Comparison of ENCODE assay signal across 16 mouse cellular contexts in the genomic region with DNA sequence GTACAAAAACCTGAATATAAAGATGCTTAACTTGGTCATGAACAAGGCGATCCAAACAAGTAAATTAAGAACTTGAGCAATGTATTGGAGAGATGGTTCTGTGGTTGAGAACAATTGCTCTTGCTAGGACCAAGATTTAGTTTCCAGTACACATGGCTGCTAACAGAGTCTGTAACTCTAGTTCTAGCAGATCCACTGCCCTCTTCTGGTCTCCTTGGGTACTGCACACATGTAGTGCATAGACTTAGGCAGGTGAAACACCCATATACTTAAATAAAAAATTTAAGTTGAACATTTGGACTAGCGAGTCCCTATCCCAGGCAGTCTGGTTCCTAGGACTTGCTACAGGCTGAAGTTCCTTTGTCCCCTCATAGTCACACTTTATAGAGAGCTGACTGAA. TPM values are rescaled to one million over a fixed set of nuclear protein-coding genes. Genes with fewer than 3 reads are reported as not detected.
DNase-seq lines count a peak whose midpoint lies in the region; ATAC-seq and TF ChIP-seq lines count a peak whose summit lies in the region.
"Had no signal": no experiment of that assay in that cellular context is flagged by ENCODE, and none has a peak within 500 bp of the region (broad histone marks: within the 10 kb centered on the region; RNA-seq: fewer than 3 reads in every experiment).

No protein-coding gene starts in this region.

- no peak overlapping the region for H3K4me2 ChIP-seq in forebrain, embryonic 14.5 days (ENCODE audit: low read length)
- H3K4me2 ChIP-seq in forebrain, embryonic 12.5 days = no peak overlapping the region
- H3K4me2 ChIP-seq in lung, embryonic 14.5 days = no peak overlapping the region
- H3K4me2 ChIP-seq in midbrain, embryonic 15.5 days = no peak overlapping the region
- H3K4me2 ChIP-seq: heart, embryonic 15.5 days had no signal

- no peaks in the 10 kb centered on the region for H3K36me3 ChIP-seq in forebrain, embryonic 14.5 days (ENCODE audit: control insufficient read depth, insufficient read depth, low read length)
- no peaks in the 10 kb centered on the region for H3K36me3 ChIP-seq in forebrain, embryonic 12.5 days (replicated peaks)
- no peaks in the 10 kb centered on the region for H3K36me3 ChIP-seq in lung, embryonic 14.5 days (ENCODE audit: insufficient read depth)
- no peaks in the 10 kb centered on the region for H3K36me3 ChIP-seq in E14TG2a.4 (ENCODE audit: insufficient read depth, low read length)
- no peaks in the 10 kb centered on the region for H3K36me3 ChIP-seq in midbrain, embryonic 15.5 days (replicated peaks)
- H3K36me3 ChIP-seq: forebrain, embryonic 10.5 days; heart, embryonic 15.5 days had no signal

- H3K9ac ChIP-seq in forebrain, embryonic 14.5 days (ENCODE audit: low read length) = no peak overlapping the region
- no peak overlapping the region for H3K9ac ChIP-seq in forebrain, embryonic 12.5 days
- no peak overlapping the region for H3K9ac ChIP-seq in lung, embryonic 14.5 days
- H3K9ac ChIP-seq in midbrain, embryonic 15.5 days = no peak overlapping the region
- H3K9ac ChIP-seq: heart, embryonic 15.5 days had no signal

- no peaks in the 10 kb centered on the region for H3K9me3 ChIP-seq in forebrain, embryonic 14.5 days (replicated peaks; ENCODE audit: control insufficient read depth, low read length)
- H3K9me3 ChIP-seq in forebrain, embryonic 12.5 days = 0 out of 2 replicates have a peak, but pooled peaks cover 3% of the 10 kb centered on the region
- H3K9me3 ChIP-seq in lung, embryonic 14.5 days (ENCODE audit: low read depth, low read length) = no peaks in the 10 kb centered on the region
- H3K9me3 ChIP-seq in E14TG2a.4 (ENCODE audit: low read length) = no peaks in the 10 kb centered on the region
- no peaks in the 10 kb centered on the region for H3K9me3 ChIP-seq in midbrain, embryonic 15.5 days
- H3K9me3 ChIP-seq: heart, embryonic 15.5 days had no signal

- H3K27ac ChIP-seq in forebrain, embryonic 14.5 days (ENCODE audit: low read depth, low read length) = no peak overlapping the region
- H3K27ac ChIP-seq in forebrain, embryonic 12.5 days = no peak overlapping the region
- H3K27ac ChIP-seq in lung, embryonic 14.5 days (ENCODE audit: low read depth) = no peak overlapping the region
- no peak overlapping the region for H3K27ac ChIP-seq in midbrain, embryonic 15.5 days
- H3K27ac ChIP-seq: forebrain, embryonic 10.5 days; heart, embryonic 15.5 days had no signal

- H3K4me3 ChIP-seq in forebrain, embryonic 14.5 days (ENCODE audit: low read depth, low read length) = no peak overlapping the region
- no peak overlapping the region for H3K4me3 ChIP-seq in forebrain, embryonic 12.5 days (replicated peaks)
- H3K4me3 ChIP-seq in lung, embryonic 14.5 days (ENCODE audit: low read depth, low read length) = no peak overlapping the region
- H3K4me3 ChIP-seq in E14TG2a.4 (replicated peaks; ENCODE audit: low read length) = no peak overlapping the region
- H3K4me3 ChIP-seq in midbrain, embryonic 15.5 days = no peak overlapping the region
- H3K4me3 ChIP-seq: forebrain, embryonic 10.5 days; heart, embryonic 15.5 days had no signal

- DNase-seq in forebrain, embryonic 14.5 days (ENCODE audit: low spot score) = peak; percentile 13
- peak; percentile 38 for DNase-seq in lung, embryonic 14.5 days
- no peak for DNase-seq in lung, postnatal 4 days
- peak; percentile 22 for DNase-seq in mesoderm, embryonic 11.5 days (ENCODE audit: low read depth, low spot score)
- DNase-seq in adrenal gland, postnatal 36 days = no peak
- DNase-seq: embryo, embryonic 11 days; gastrocnemius, postnatal 14 days; left cerebral cortex, postnatal 4 days had no signal

- no peak for ATAC-seq in forebrain, embryonic 14.5 days
- ATAC-seq in forebrain, embryonic 12.5 days (ENCODE audit: low FRiP score) = no peak
- ATAC-seq in lung, embryonic 14.5 days (ENCODE audit: insufficient read depth) = no peak
- ATAC-seq in midbrain, embryonic 15.5 days (replicated peaks) = no peak

- WGBS in forebrain, embryonic 14.5 days = 98% methylated on average over 2 of the region's 2 CpGs
- WGBS in forebrain, embryonic 12.5 days = 99% methylated on average over 2 of the region's 2 CpGs
- 97% methylated on average over 2 of the region's 2 CpGs for WGBS in lung, embryonic 14.5 days
- 94% methylated on average over 2 of the region's 2 CpGs for WGBS in midbrain, embryonic 15.5 days

- H3K27me3 ChIP-seq in forebrain, embryonic 14.5 days (replicated peaks; ENCODE audit: control insufficient read depth, insufficient read depth, low read length) = no peaks in the 10 kb centered on the region
- H3K27me3 ChIP-seq in forebrain, embryonic 12.5 days = no peaks in the 10 kb centered on the region
- no peaks in the 10 kb centered on the region for H3K27me3 ChIP-seq in lung, embryonic 14.5 days (ENCODE audit: insufficient read depth, low read length)
- H3K27me3 ChIP-seq in E14TG2a.4 (ENCODE audit: insufficient read depth, low read length) = peaks cover 17% of the 10 kb centered on the region
- no peaks in the 10 kb centered on the region for H3K27me3 ChIP-seq in midbrain, embryonic 15.5 days (replicated peaks)
- H3K27me3 ChIP-seq: CH12.LX; heart, embryonic 15.5 days had no signal

- H3K4me1 ChIP-seq in forebrain, embryonic 14.5 days (ENCODE audit: control insufficient read depth, insufficient read depth, low read length) = no peaks in the 10 kb centered on the region
- H3K4me1 ChIP-seq in forebrain, embryonic 12.5 days = no peaks in the 10 kb centered on the region
- H3K4me1 ChIP-seq in lung, embryonic 14.5 days (ENCODE audit: insufficient read depth) = no peaks in the 10 kb centered on the region
- peaks cover 27% of the 10 kb centered on the region for H3K4me1 ChIP-seq in E14TG2a.4 (replicated peaks; ENCODE audit: low read depth, low read length)
- H3K4me1 ChIP-seq in midbrain, embryonic 15.5 days = no peaks in the 10 kb centered on the region
- H3K4me1 ChIP-seq: forebrain, embryonic 10.5 days; heart, embryonic 15.5 days had no signal

- peak; percentile 40; the same call in 1 of the 2 replicates for TF ChIP-seq CTCF in lung, embryonic 14.5 days (IDR thresholded peaks at IDR 0.05; ENCODE audit: low read depth)
- TF ChIP-seq CTCF in E14TG2a.4 (conservative IDR thresholded peaks at IDR 0.05; ENCODE audit: low read length) = peak; percentile 83

RNA-seq across cellular contexts. Expression of a gene that starts 1.0 kb away (rescaled TPM):
- polyA plus RNA-seq in forebrain, embryonic 14.5 days (2014; fragmentation: Nextera tagmentation; extraction: Ambion mirVana) = 0.26 and 0.55 TPM in 2 replicates
- not detected in 2 replicates for polyA plus RNA-seq in forebrain, embryonic 12.5 days (2016; fragmentation: Nextera tagmentation; extraction: Ambion mirVana)
- polyA plus RNA-seq in lung, embryonic 14.5 days (2014; fragmentation: Nextera tagmentation; extraction: Ambion mirVana) = 0.38 TPM in 1 of 2 replicates, not detected in the other
- not detected for total RNA-seq in adrenal gland, postnatal 36 days (2021)
- polyA plus RNA-seq in midbrain, embryonic 15.5 days (2015; fragmentation: Nextera tagmentation; extraction: Ambion mirVana) = 0.20 and 0.23 TPM in 2 replicates
- total RNA-seq: gastrocnemius, postnatal 14 days had no signal
- polyA plus RNA-seq: intestine, embryonic 14.5 days had no signal

RNA-seq across cellular contexts. Expression of a gene that starts 8.9 kb away (rescaled TPM):
- polyA plus RNA-seq in forebrain, embryonic 14.5 days (2014; fragmentation: Nextera tagmentation; extraction: Ambion mirVana) = not detected in 2 replicates
- not detected in 2 replicates for polyA plus RNA-seq in forebrain, embryonic 12.5 days (2016; fragmentation: Nextera tagmentation; extraction: Ambion mirVana)
- polyA plus RNA-seq in lung, embryonic 14.5 days (2014; fragmentation: Nextera tagmentation; extraction: Ambion mirVana) = 0.38 TPM in 1 of 2 replicates, not detected in the other
- total RNA-seq in adrenal gland, postnatal 36 days (2021) = not detected
- polyA plus RNA-seq in midbrain, embryonic 15.5 days (2015; fragmentation: Nextera tagmentation; extraction: Ambion mirVana) = 0.26 and 0.34 TPM in 2 replicates
- total RNA-seq: CH12.LX; gastrocnemius, postnatal 14 days; layer of hippocampus, adult 18-20 months; left cerebral cortex, postnatal 4 days had no signal
- polyA plus RNA-seq: forebrain, embryonic 10.5 days; heart, embryonic 15.5 days; intestine, embryonic 14.5 days had no signal

RNA-seq across cellular contexts. Expression of a gene that starts 19.1 kb away (rescaled TPM):
- polyA plus RNA-seq in forebrain, embryonic 14.5 days (2014; fragmentation: Nextera tagmentation; extraction: Ambion mirVana) = 15.1 and 18.5 TPM in 2 replicates
- polyA plus RNA-seq in forebrain, embryonic 12.5 days (2016; fragmentation: Nextera tagmentation; extraction: Ambion mirVana) = 15.6 and 17.4 TPM in 2 replicates
- polyA plus RNA-seq in lung, embryonic 14.5 days (2014; fragmentation: Nextera tagmentation; extraction: Ambion mirVana) = 32.4 and 33.7 TPM in 2 replicates
- 10 to 100 TPM; 23.6 to 30.0 TPM for total RNA-seq in adrenal gland, postnatal 36 days (2021)
- 13.1 and 16.1 TPM in 2 replicates for polyA plus RNA-seq in midbrain, embryonic 15.5 days (2015; fragmentation: Nextera tagmentation; extraction: Ambion mirVana)

RNA-seq across cellular contexts. Expression of a gene that starts 19.2 kb away (rescaled TPM):
- 10.3 and 11.0 TPM in 2 replicates for polyA plus RNA-seq in forebrain, embryonic 14.5 days (2014; fragmentation: Nextera tagmentation; extraction: Ambion mirVana)
- 24.6 and 26.0 TPM in 2 replicates for polyA plus RNA-seq in forebrain, embryonic 12.5 days (2016; fragmentation: Nextera tagmentation; extraction: Ambion mirVana)
- 67.4 and 68.6 TPM in 2 replicates for polyA plus RNA-seq in lung, embryonic 14.5 days (2014; fragmentation: Nextera tagmentation; extraction: Ambion mirVana)
- 10 to 100 TPM; 37.9 to 45.8 TPM for total RNA-seq in adrenal gland, postnatal 36 days (2021)
- polyA plus RNA-seq in midbrain, embryonic 15.5 days (2015; fragmentation: Nextera tagmentation; extraction: Ambion mirVana) = 19.4 and 19.7 TPM in 2 replicates

RNA-seq across cellular contexts. Expression of a gene that starts 30.1 kb away (rescaled TPM):
- polyA plus RNA-seq in forebrain, embryonic 14.5 days (2014; fragmentation: Nextera tagmentation; extraction: Ambion mirVana) = 115 and 117 TPM in 2 replicates
- polyA plus RNA-seq in forebrain, embryonic 12.5 days (2016; fragmentation: Nextera tagmentation; extraction: Ambion mirVana) = 48.9 and 49.8 TPM in 2 replicates
- 50.4 and 53.0 TPM in 2 replicates for polyA plus RNA-seq in lung, embryonic 14.5 days (2014; fragmentation: Nextera tagmentation; extraction: Ambion mirVana)
- 10 to 100 TPM; 43.9 to 47.2 TPM for total RNA-seq in adrenal gland, postnatal 36 days (2021)
- polyA plus RNA-seq in midbrain, embryonic 15.5 days (2015; fragmentation: Nextera tagmentation; extraction: Ambion mirVana) = 116 and 121 TPM in 2 replicates

Comparison
In these comparisons a context has a peak if more than half of its experiments do, and no peak if none do; other contexts are left out.
1. DNase-seq: peak in forebrain, embryonic 14.5 days (single experiment), lung, embryonic 14.5 days (single experiment) and mesoderm, embryonic 11.5 days (single experiment); none in lung, postnatal 4 days (0 of 2) and adrenal gland, postnatal 36 days (0 of 2).